Mouse (Mus musculus): ENCODE data around the gene Krt33b.

Krt33b gene

GRCm38 (mm10) chr11:100029768-100030167 is at the start of gene Krt33b:
Gene Krt33b (minus strand): TSS chr11:100029868.
- DNase-seq = no peak

- DNase-seq = no peak
These were observed 44.2 kb upstream of the Krt33b start for GRCm38 (mm10) chr11:100073873-100074272.

- no peak for DNase-seq
These were observed 37.8 kb upstream of the Krt33b start for GRCm38 (mm10) chr11:100067293-100068036.

GRCm38 (mm10) chr11:100066236-100067010 is 36.8 kb upstream of the Krt33b start:
- DNase-seq = peak in 1 of 2 experiments; percentile 14

- DNase-seq = no peak
These were observed 29.2 kb upstream of the Krt33b start for GRCm38 (mm10) chr11:100058875-100059274.

GRCm38 (mm10) chr11:100055686-100056655 is 26.3 kb upstream of the Krt33b start:
- no peak for DNase-seq

- no peak for DNase-seq
These were observed 20.8 kb upstream of the Krt33b start, which contains the start of gene Krt31 for GRCm38 (mm10) chr11:100050451-100050850. Gene Krt31 (minus strand): TSS chr11:100050551.

- no peak for DNase-seq
These were observed 17.5 kb upstream of the Krt33b start for GRCm38 (mm10) chr11:100047193-100047592.

- no peak for DNase-seq
These were observed 16.7 kb upstream of the Krt33b start for GRCm38 (mm10) chr11:100046303-100046866.

GRCm38 (mm10) chr11:100041454-100041853 is 11.8 kb upstream of the Krt33b start, which contains the start of gene Krt34:
Gene Krt34 (minus strand): TSS chr11:100041554.
- DNase-seq = no peak

GRCm38 (mm10) chr11:100021438-100021837 is 8.2 kb downstream of the Krt33b start:
- DNase-seq = no peak

- no peak for DNase-seq
These were observed 10.2 kb downstream of the Krt33b start for GRCm38 (mm10) chr11:100019466-100019865.

- no peak for DNase-seq
These were observed 13.6 kb downstream of the Krt33b start, which contains the start of gene Krt33a for GRCm38 (mm10) chr11:100016112-100016511. Gene Krt33a (minus strand): TSS chr11:100016212.

GRCm38 (mm10) chr11:100013691-100014171 is 15.9 kb downstream of the Krt33b start:
- no peak for DNase-seq

- no peak for DNase-seq
These were observed 19.0 kb downstream of the Krt33b start for GRCm38 (mm10) chr11:100010682-100011081.

- DNase-seq = no peak
These were observed 21.3 kb downstream of the Krt33b start for GRCm38 (mm10) chr11:100008336-100008735.

- DNase-seq = no peak
These were observed 23.0 kb downstream of the Krt33b start for GRCm38 (mm10) chr11:100006624-100007023.

- no peak for DNase-seq
These were observed 23.8 kb downstream of the Krt33b start for GRCm38 (mm10) chr11:100005905-100006304.

- DNase-seq = peak; percentile 51 to 59
These were observed 24.8 kb downstream of the Krt33b start for GRCm38 (mm10) chr11:100004846-100005245.

- no peak for DNase-seq
These were observed 30.6 kb downstream of the Krt33b start for GRCm38 (mm10) chr11:99999091-99999490.

GRCm38 (mm10) chr11:99994384-99994661 is 35.3 kb downstream of the Krt33b start:
- no peak for DNase-seq

All from cerebellum, postnatal 36 days (tissue).